Mouse (Mus musculus) heart, embryonic 10.5 days (tissue): ENCODE measurements around the gene Wdr19. TPM values are rescaled to one million over a fixed set of nuclear protein-coding genes. Genes with fewer than 3 reads are reported as not detected.

Source experiments
- DNase-seq: peaks from one replicate; pipeline ENCODE4 v3.0.0-alpha.2; 2017; ENCODE audit warnings: low spot score
- H3K27ac ChIP-seq: fragments of 300-500 bp; sonication (generic); 2 replicates; pipeline ENCODE4 v1.5.1; 2016; ENCODE audit warnings: mild to moderate bottlenecking
- H3K27me3 ChIP-seq: fragments of 300-500 bp; sonication (generic); 2 replicates; pipeline ENCODE4 v1.6.1; 2016; ENCODE audit warnings: mild to moderate bottlenecking; ENCODE audit not compliant: poor library complexity, insufficient read depth, severe bottlenecking
- H3K36me3 ChIP-seq: fragments of 300-500 bp; sonication (generic); 2 replicates; pipeline ENCODE4 v1.6.1; 2016; ENCODE audit warnings: mild to moderate bottlenecking, moderate library complexity
- H3K4me1 ChIP-seq: fragments of 300-500 bp; sonication (generic); 2 replicates; pipeline ENCODE4 v1.6.1; 2016; ENCODE audit warnings: mild to moderate bottlenecking
- H3K4me3 ChIP-seq: fragments of 300-500 bp; sonication (generic); 2 replicates; pipeline ENCODE4 v1.5.1; 2016; ENCODE audit warnings: mild to moderate bottlenecking, moderate library complexity
- H3K9me3 ChIP-seq: fragments of 300-500 bp; sonication (generic); 2 replicates; pipeline ENCODE4 v1.6.1; 2016; ENCODE audit warnings: mild to moderate bottlenecking, moderate library complexity
- WGBS: fragments of 180-500 bp; shearing (Covaris S2); methylation state at CpG from one replicate; pipeline ENCODE4 v1.1.7; 2016; 5-methylcytosine and 5-hydroxymethylcytosine counted together
- polyA plus RNA-seq: library from polyadenylated mRNA; unstranded; fragments of >200 nt; fragmentation: Nextera tagmentation; extraction: Ambion mirVana; gene quantifications from 2 replicates; pipeline ENCODE4 v1.2.1, GENCODE M21; 2016

Gene Wdr19
- polyA plus RNA-seq, 1 experiment from 2014 or later = 7.3 TPM

DNA sequence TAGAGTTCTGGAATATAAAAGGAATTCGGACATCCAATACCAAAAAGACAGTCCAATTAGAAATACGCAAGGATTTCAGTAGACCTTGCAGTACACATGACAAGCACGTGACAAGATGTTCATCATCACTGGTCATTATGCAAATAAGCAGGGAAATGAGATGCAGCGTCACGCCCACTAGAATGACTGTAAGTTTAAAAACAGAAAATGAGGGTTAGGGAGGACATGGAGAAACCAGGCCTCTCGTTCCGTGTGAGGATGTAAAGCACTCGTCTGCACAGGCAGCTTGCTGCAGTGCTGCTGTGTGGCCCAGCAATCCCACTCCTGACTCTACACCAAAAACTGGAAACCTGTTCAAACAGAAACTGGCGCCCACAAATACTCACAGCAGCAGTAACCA lies 29.3 kb upstream of the Wdr19 start:
- no peak overlapping the region for H3K27ac ChIP-seq
- peaks cover 9% of the 10 kb centered on the region for H3K36me3 ChIP-seq
- H3K27me3 ChIP-seq = no peaks in the 10 kb centered on the region
- peaks cover 18% of the 10 kb centered on the region for H3K4me1 ChIP-seq
- no peaks in the 10 kb centered on the region for H3K9me3 ChIP-seq
- no peak overlapping the region for H3K4me3 ChIP-seq
- 85% methylated on average over 9 of the region's 9 CpGs for WGBS
- no peak for DNase-seq

GRCm38 (mm10) chr5:65175035-65175917 lies 24.2 kb upstream of the Wdr19 start:
- no peak for DNase-seq
- no peak overlapping the region for H3K4me3 ChIP-seq
- H3K36me3 ChIP-seq = no peaks in the 10 kb centered on the region
- peaks cover 28% of the 10 kb centered on the region for H3K4me1 ChIP-seq
- H3K9me3 ChIP-seq = no peaks in the 10 kb centered on the region
- WGBS = 61% methylated on average over 26 of the region's 26 CpGs
- H3K27ac ChIP-seq = 0 out of 2 replicates have a peak overlapping the region, but pooled peaks have one; percentile 36
- H3K27me3 ChIP-seq = no peaks in the 10 kb centered on the region

- Histone ChIP-seq H3K36me3 (no peaks in the 10 kb centered on the region), H3K9me3 (no peaks in the 10 kb centered on the region), H3K27ac (peak overlapping the region; percentile 42; the same call in 1 of the 2 replicates), H3K4me1 (peaks cover 30% of the 10 kb centered on the region), H3K27me3 (no peaks in the 10 kb centered on the region), H3K4me3 (no peak overlapping the region)
- 69% methylated on average over 13 of the region's 13 CpGs for WGBS
- no peak for DNase-seq
Observed at GRCm38 (mm10) chr5:65175918-65176484, 23.5 kb upstream of the Wdr19 start.

DNA sequence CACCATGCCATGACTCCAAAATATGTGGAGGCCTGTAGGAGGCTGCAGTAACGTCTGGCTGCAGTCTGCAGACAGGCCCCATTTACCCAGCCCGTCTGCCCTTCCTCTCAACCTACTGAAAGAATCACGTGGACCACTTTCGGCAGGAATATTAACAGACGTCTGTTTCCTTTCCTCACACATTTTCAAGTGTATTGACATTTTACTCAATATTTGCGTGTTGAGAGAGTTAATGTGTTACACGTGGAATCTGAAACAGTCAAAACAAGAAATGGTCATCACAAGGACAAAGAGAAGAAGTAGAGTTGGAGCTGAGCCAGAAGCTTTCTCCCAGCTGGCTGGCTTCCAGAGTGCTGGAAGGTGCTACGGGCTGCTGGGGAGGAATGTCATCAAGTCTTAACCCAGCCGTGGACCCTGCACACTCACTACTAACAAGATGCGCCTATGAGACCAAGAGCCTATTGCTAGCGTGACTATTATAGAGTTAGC lies 22.4 kb upstream of the Wdr19 start:
- no peaks in the 10 kb centered on the region for H3K9me3 ChIP-seq
- no peak for DNase-seq
- H3K4me1 ChIP-seq = peaks cover 40% of the 10 kb centered on the region
- H3K27me3 ChIP-seq = no peaks in the 10 kb centered on the region
- no peaks in the 10 kb centered on the region for H3K36me3 ChIP-seq
- no peak overlapping the region for H3K4me3 ChIP-seq
- H3K27ac ChIP-seq = peak overlapping the region; percentile 73
- 39% methylated on average over 11 of the region's 11 CpGs for WGBS

DNA sequence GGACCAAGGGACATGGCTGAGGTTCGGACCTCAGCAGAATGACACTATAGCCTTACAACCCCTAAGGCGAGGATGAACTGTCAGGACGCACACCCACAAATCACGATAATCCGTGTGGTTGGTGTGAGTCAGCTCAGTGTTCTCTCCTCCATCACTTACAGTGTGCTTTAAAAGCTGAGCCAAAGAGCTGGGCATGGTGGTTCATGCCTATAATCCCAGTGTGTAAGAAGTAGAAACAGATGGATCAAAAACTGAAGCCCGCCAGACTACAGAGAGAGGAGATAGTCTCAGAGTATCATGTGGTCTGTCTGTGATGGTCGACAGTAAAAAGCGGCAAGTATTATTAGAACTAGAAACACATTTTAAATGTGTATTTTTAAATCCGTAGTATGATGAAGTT lies 21.0 kb upstream of the Wdr19 start:
- Histone ChIP-seq H3K9me3 (no peaks in the 10 kb centered on the region), H3K4me3 (no peak overlapping the region), H3K36me3 (no peaks in the 10 kb centered on the region), H3K27ac (no peak overlapping the region), H3K27me3 (no peaks in the 10 kb centered on the region), H3K4me1 (peaks cover 42% of the 10 kb centered on the region)
- DNase-seq = no peak
- WGBS = 90% methylated on average over 9 of the region's 9 CpGs

- peaks cover 36% of the 10 kb centered on the region for H3K4me1 ChIP-seq
- H3K27me3 ChIP-seq = no peaks in the 10 kb centered on the region
- peak overlapping the region; percentile 79 for H3K27ac ChIP-seq
- DNase-seq = no peak
- H3K9me3 ChIP-seq = no peaks in the 10 kb centered on the region
- no peak overlapping the region for H3K4me3 ChIP-seq
- no peaks in the 10 kb centered on the region for H3K36me3 ChIP-seq
- WGBS = 71% methylated on average over 21 of the region's 21 CpGs
Observed at GRCm38 (mm10) chr5:65181160-65181793, 18.2 kb upstream of the Wdr19 start.

GRCm38 (mm10) chr5:65181794-65182169 lies 17.7 kb upstream of the Wdr19 start:
- Histone ChIP-seq H3K27me3 (no peaks in the 10 kb centered on the region), H3K9me3 (no peaks in the 10 kb centered on the region), H3K4me1 (peaks cover 33% of the 10 kb centered on the region), H3K27ac (peak overlapping the region; percentile 79), H3K4me3 (no peak overlapping the region), H3K36me3 (no peaks in the 10 kb centered on the region)
- 70% methylated on average over 4 of the region's 4 CpGs for WGBS
- no peak for DNase-seq

GRCm38 (mm10) chr5:65182268-65182667 lies 17.2 kb upstream of the Wdr19 start:
- WGBS = 84% methylated on average over 1 of the region's 1 CpGs
- no peak overlapping the region for H3K27ac ChIP-seq
- no peaks in the 10 kb centered on the region for H3K36me3 ChIP-seq

GRCm38 (mm10) chr5:65191601-65192000 lies 7.9 kb upstream of the Wdr19 start:
- H3K4me3 ChIP-seq = no peak overlapping the region
- no peak overlapping the region for H3K27ac ChIP-seq
- WGBS = 89% methylated on average over 5 of the region's 5 CpGs
- DNase-seq = no peak
- 0 out of 2 replicates have a peak, but pooled peaks cover 2% of the 10 kb centered on the region for H3K36me3 ChIP-seq
- no peaks in the 10 kb centered on the region for H3K9me3 ChIP-seq
- H3K4me1 ChIP-seq = no peaks in the 10 kb centered on the region
- no peaks in the 10 kb centered on the region for H3K27me3 ChIP-seq

More at GRCm38 (mm10) chr5:65182268-65182667, 17.2 kb upstream of the Wdr19 start:
- no peaks in the 10 kb centered on the region for H3K27me3 ChIP-seq
- peaks cover 28% of the 10 kb centered on the region for H3K4me1 ChIP-seq
- no peak overlapping the region for H3K4me3 ChIP-seq
- H3K9me3 ChIP-seq = no peaks in the 10 kb centered on the region
- DNase-seq = no peak

- no peak overlapping the region for H3K4me3 ChIP-seq
- DNase-seq = no peak
- no peaks in the 10 kb centered on the region for H3K4me1 ChIP-seq
- no peak overlapping the region for H3K27ac ChIP-seq
- WGBS = 88% methylated on average over 9 of the region's 9 CpGs
- H3K9me3 ChIP-seq = no peaks in the 10 kb centered on the region
- 0 out of 2 replicates have a peak, but pooled peaks cover 2% of the 10 kb centered on the region for H3K36me3 ChIP-seq
- H3K27me3 ChIP-seq = no peaks in the 10 kb centered on the region
Observed at GRCm38 (mm10) chr5:65194441-65194840, 5.1 kb upstream of the Wdr19 start.

DNA sequence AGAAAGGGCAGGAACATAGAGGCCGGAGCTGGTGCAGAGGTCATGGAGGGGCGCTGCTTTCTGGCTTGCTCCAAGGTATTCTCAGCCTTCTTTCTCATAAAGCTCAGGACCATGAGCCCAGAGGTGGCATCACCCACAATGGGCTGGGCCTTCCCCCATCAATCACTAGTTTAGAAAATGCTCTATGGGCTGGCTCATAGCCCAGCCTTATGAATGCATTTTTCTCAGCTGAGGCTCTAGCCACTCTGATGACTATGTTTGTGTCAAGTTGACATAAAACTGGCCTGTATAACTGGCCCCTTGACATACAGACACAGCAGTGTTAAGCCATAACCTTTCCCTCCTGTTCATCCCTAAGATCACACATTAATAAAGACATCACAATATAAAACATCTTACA lies 5.2 kb downstream of the Wdr19 start:
- no peak for DNase-seq
- Histone ChIP-seq H3K4me1 (peaks cover 5% of the 10 kb centered on the region), H3K27ac (no peak overlapping the region), H3K9me3 (no peaks in the 10 kb centered on the region), H3K36me3 (no peaks in the 10 kb centered on the region), H3K4me3 (no peak overlapping the region), H3K27me3 (no peaks in the 10 kb centered on the region)
- 82% methylated on average over 2 of the region's 2 CpGs for WGBS

GRCm38 (mm10) chr5:65213321-65213720 lies 13.8 kb downstream of the Wdr19 start:
- Histone ChIP-seq H3K27ac (no peak overlapping the region), H3K4me1 (no peaks in the 10 kb centered on the region), H3K36me3 (no peaks in the 10 kb centered on the region), H3K9me3 (no peaks in the 10 kb centered on the region), H3K27me3 (no peaks in the 10 kb centered on the region), H3K4me3 (no peak overlapping the region)
- 21% methylated on average over 7 of the region's 7 CpGs for WGBS
- no peak for DNase-seq
